ENCODE assay signal across 15 mouse cellular contexts in the genomic region with DNA sequence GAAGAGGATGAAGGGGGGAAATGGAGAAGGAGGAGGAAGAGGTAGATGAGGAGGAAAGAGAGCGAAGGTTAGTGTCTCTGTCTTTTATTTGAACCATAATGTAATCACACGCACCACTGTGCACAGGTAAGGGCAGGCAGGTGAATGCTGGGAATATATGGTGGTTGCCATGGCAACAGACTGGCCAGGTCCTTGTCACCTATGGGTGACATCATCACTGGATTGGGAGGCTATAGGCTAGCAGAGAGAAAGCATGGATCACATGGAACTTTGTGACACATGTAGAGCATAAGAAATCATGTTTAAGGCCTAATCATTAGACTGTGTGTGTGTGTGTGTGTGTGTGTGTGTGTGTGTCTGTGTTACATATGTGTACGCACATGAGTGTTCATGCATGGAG. TPM values are rescaled to one million over a fixed set of nuclear protein-coding genes. Genes with fewer than 3 reads are reported as not detected.
DNase-seq lines count a peak whose midpoint lies in the region; ATAC-seq and TF ChIP-seq lines count a peak whose summit lies in the region.
"Had no signal": no experiment of that assay in that cellular context is flagged by ENCODE, and none has a peak within 500 bp of the region (broad histone marks: within the 10 kb centered on the region; RNA-seq: fewer than 3 reads in every experiment).

No protein-coding gene starts in this region.

- no peaks in the 10 kb centered on the region for H3K9me3 ChIP-seq in forebrain, embryonic 10.5 days
- no peaks in the 10 kb centered on the region for H3K9me3 ChIP-seq in forebrain, embryonic 13.5 days (replicated peaks)
- no peaks in the 10 kb centered on the region for H3K9me3 ChIP-seq in hindbrain, embryonic 14.5 days (ENCODE audit: control insufficient read depth, low read length)
- no peaks in the 10 kb centered on the region for H3K9me3 ChIP-seq in midbrain, embryonic 15.5 days
- H3K9me3 ChIP-seq: liver, embryonic 13.5 days; megakaryocyte, embryonic 14.5 days had no signal

- H3K9ac ChIP-seq in forebrain, embryonic 13.5 days = no peak overlapping the region
- peak overlapping the region; percentile 44; the same call in 1 of the 2 replicates for H3K9ac ChIP-seq in hindbrain, embryonic 14.5 days
- no peak overlapping the region for H3K9ac ChIP-seq in midbrain, embryonic 15.5 days
- H3K9ac ChIP-seq: liver, embryonic 13.5 days had no signal

- no peaks in the 10 kb centered on the region for H3K36me3 ChIP-seq in forebrain, embryonic 10.5 days (replicated peaks)
- no peaks in the 10 kb centered on the region for H3K36me3 ChIP-seq in forebrain, embryonic 13.5 days (ENCODE audit: poor library complexity, severe bottlenecking)
- no peaks in the 10 kb centered on the region for H3K36me3 ChIP-seq in hindbrain, embryonic 14.5 days (replicated peaks; ENCODE audit: control insufficient read depth, insufficient read depth)
- H3K36me3 ChIP-seq in midbrain, embryonic 15.5 days (replicated peaks) = no peaks in the 10 kb centered on the region
- H3K36me3 ChIP-seq in kidney, adult 2 months (ENCODE audit: control insufficient read depth, insufficient read depth, low read length) = no peaks in the 10 kb centered on the region
- H3K36me3 ChIP-seq: liver, embryonic 13.5 days had no signal

- no peak for ATAC-seq in forebrain, embryonic 13.5 days
- no peak for ATAC-seq in hindbrain, embryonic 14.5 days (ENCODE audit: low FRiP score)
- ATAC-seq in midbrain, embryonic 15.5 days (replicated peaks) = peak; percentile 50

- H3K27ac ChIP-seq in forebrain, embryonic 10.5 days = peak overlapping the region; percentile 83
- H3K27ac ChIP-seq in forebrain, embryonic 13.5 days = peak overlapping the region; percentile 77
- H3K27ac ChIP-seq in hindbrain, embryonic 14.5 days = peak overlapping the region; percentile 96
- H3K27ac ChIP-seq in midbrain, embryonic 15.5 days = peak overlapping the region; percentile 90
- H3K27ac ChIP-seq in kidney, adult 2 months (ENCODE audit: insufficient read depth, low read depth, low read length) = no peak overlapping the region

- DNase-seq in forebrain, embryonic 10.5 days (ENCODE audit: extremely low spot score, low spot score) = no peak
- DNase-seq in hindbrain, embryonic 14.5 days (ENCODE audit: low spot score) = no peak
- no peak for DNase-seq in frontal cortex, postnatal 10 days (ENCODE audit: low spot score in 2 of 2)
- DNase-seq in heart, adult 18-20 months = no peak
- no peak for DNase-seq in kidney, adult 2 months
- DNase-seq: adrenal gland, adult 8-10 months; cerebellum, adult 9-11 months; embryo, embryonic 11 days; kidney, postnatal 10 days; left cerebral cortex, postnatal 4 days; liver, embryonic 13.5 days; thymus, postnatal 25 days had no signal

- TF ChIP-seq CTCF in kidney, adult 2 months (conservative IDR thresholded peaks at IDR 0.05; ENCODE audit: insufficient read depth, insufficient read length, low read depth, low read length) = no peak

- WGBS in forebrain, embryonic 10.5 days = 93% methylated on average over 3 of the region's 3 CpGs
- WGBS in forebrain, embryonic 13.5 days = 94% methylated on average over 3 of the region's 3 CpGs
- WGBS in hindbrain, embryonic 14.5 days = 84% methylated on average over 3 of the region's 3 CpGs
- 85% methylated on average over 3 of the region's 3 CpGs for WGBS in midbrain, embryonic 15.5 days
- 93% methylated on average over 3 of the region's 3 CpGs for WGBS in kidney, adult 2 months

- H3K27me3 ChIP-seq in forebrain, embryonic 10.5 days (ENCODE audit: poor library complexity, severe bottlenecking) = no peaks in the 10 kb centered on the region
- H3K27me3 ChIP-seq in forebrain, embryonic 13.5 days = no peaks in the 10 kb centered on the region
- H3K27me3 ChIP-seq in hindbrain, embryonic 14.5 days (ENCODE audit: control insufficient read depth, insufficient read depth, low read length) = no peaks in the 10 kb centered on the region
- H3K27me3 ChIP-seq in midbrain, embryonic 15.5 days (replicated peaks) = no peaks in the 10 kb centered on the region
- H3K27me3 ChIP-seq in kidney, adult 2 months (replicated peaks; ENCODE audit: control insufficient read depth, insufficient read depth, low read length) = no peaks in the 10 kb centered on the region
- H3K27me3 ChIP-seq: liver, embryonic 13.5 days; megakaryocyte, embryonic 14.5 days had no signal

- no peak for TF ChIP-seq POLR2A in kidney, adult 2 months (IDR thresholded peaks at IDR 0.05; ENCODE audit: low read depth, low read length)

- H3K4me3 ChIP-seq in forebrain, embryonic 10.5 days = no peak overlapping the region
- no peak overlapping the region for H3K4me3 ChIP-seq in forebrain, embryonic 13.5 days
- no peak overlapping the region for H3K4me3 ChIP-seq in hindbrain, embryonic 14.5 days (replicated peaks; ENCODE audit: low read length)
- no peak overlapping the region for H3K4me3 ChIP-seq in midbrain, embryonic 15.5 days
- H3K4me3 ChIP-seq in kidney, adult 2 months (ENCODE audit: insufficient read depth, low read depth, low read length) = no peak overlapping the region
- H3K4me3 ChIP-seq: liver, embryonic 13.5 days; megakaryocyte, embryonic 14.5 days had no signal

- H3K4me2 ChIP-seq in forebrain, embryonic 13.5 days = no peak overlapping the region
- no peak overlapping the region for H3K4me2 ChIP-seq in hindbrain, embryonic 14.5 days (replicated peaks)
- no peak overlapping the region for H3K4me2 ChIP-seq in midbrain, embryonic 15.5 days
- H3K4me2 ChIP-seq: liver, embryonic 13.5 days had no signal

- H3K4me1 ChIP-seq in forebrain, embryonic 10.5 days = peaks cover 27% of the 10 kb centered on the region
- peaks cover 27% of the 10 kb centered on the region for H3K4me1 ChIP-seq in forebrain, embryonic 13.5 days
- H3K4me1 ChIP-seq in hindbrain, embryonic 14.5 days (replicated peaks; ENCODE audit: control insufficient read depth, insufficient read depth, low read length) = peaks cover 22% of the 10 kb centered on the region
- H3K4me1 ChIP-seq in midbrain, embryonic 15.5 days = peaks cover 26% of the 10 kb centered on the region
- peaks cover 31% of the 10 kb centered on the region; the same call in 1 of the 2 replicates for H3K4me1 ChIP-seq in kidney, adult 2 months (ENCODE audit: control insufficient read depth, insufficient read depth, low read length)

RNA-seq across cellular contexts. Expression of gene Ina, which starts 42.3 kb away (rescaled TPM):
- polyA plus RNA-seq in forebrain, embryonic 10.5 days (2016; fragmentation: Nextera tagmentation; extraction: Ambion mirVana) = 9.1 and 15.8 TPM in 2 replicates
- polyA plus RNA-seq in forebrain, embryonic 13.5 days (2015; fragmentation: Nextera tagmentation; extraction: Ambion mirVana) = 206 and 221 TPM in 2 replicates
- polyA plus RNA-seq in hindbrain, embryonic 14.5 days (2014; fragmentation: Nextera tagmentation; extraction: Ambion mirVana) = 608 and 616 TPM in 2 replicates
- polyA plus RNA-seq in midbrain, embryonic 15.5 days (2015; fragmentation: Nextera tagmentation; extraction: Ambion mirVana) = 589 and 592 TPM in 2 replicates
- not detected for total RNA-seq in heart, adult 18-20 months (2021)
- 0.11 and 0.31 TPM in 2 replicates for polyA plus RNA-seq in kidney, adult 2 months (2012; rRNA removed)

RNA-seq across cellular contexts. Expression of gene Nt5c2, which starts 42.8 kb away (rescaled TPM):
- polyA plus RNA-seq in forebrain, embryonic 10.5 days (2016; fragmentation: Nextera tagmentation; extraction: Ambion mirVana) = 70.5 and 71.1 TPM in 2 replicates
- polyA plus RNA-seq in forebrain, embryonic 13.5 days (2015; fragmentation: Nextera tagmentation; extraction: Ambion mirVana) = 68.8 and 83.9 TPM in 2 replicates
- polyA plus RNA-seq in hindbrain, embryonic 14.5 days (2014; fragmentation: Nextera tagmentation; extraction: Ambion mirVana) = 84.9 and 93.8 TPM in 2 replicates
- polyA plus RNA-seq in midbrain, embryonic 15.5 days (2015; fragmentation: Nextera tagmentation; extraction: Ambion mirVana) = 87.7 and 90.5 TPM in 2 replicates
- total RNA-seq in heart, adult 18-20 months (2021) = 10 to 100 TPM; 63.6 to 64.0 TPM
- polyA plus RNA-seq in kidney, adult 2 months (2012; rRNA removed) = 32.2 and 36.3 TPM in 2 replicates
